Mouse (Mus musculus): Measurements from ENCODE around the gene Hmcn1. TPM values are rescaled to one million over a fixed set of nuclear protein-coding genes. Genes with fewer than 3 reads are reported as not detected.

Hmcn1 gene
- polyA plus RNA-seq, 1 experiment from 2014 or later: 3.4 TPM

DNA sequence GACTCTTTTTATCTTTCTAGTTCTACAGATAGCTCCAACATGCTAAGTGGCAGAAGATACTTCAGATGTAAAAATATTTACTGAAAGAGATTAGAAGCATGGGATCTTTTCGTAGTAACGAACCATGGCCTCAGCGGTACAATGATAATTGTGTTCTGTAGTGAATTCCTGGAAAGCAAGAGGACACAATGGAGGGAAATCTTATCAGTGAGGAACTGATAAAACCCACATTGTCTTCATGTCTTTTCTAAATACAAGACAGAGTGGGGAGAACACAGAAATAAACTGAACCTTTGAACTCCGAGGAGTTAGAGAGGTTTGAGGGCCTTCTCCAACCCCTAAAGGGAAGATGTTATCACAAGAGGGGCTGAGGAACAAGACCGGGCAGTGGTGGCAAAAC lies 126.6 kb downstream of the Hmcn1 start:
- Histone ChIP-seq H3K4me1 (replicated peaks) (no peaks in the 10 kb centered on the region), H3K4me3 (replicated peaks) (no peak overlapping the region), H3K4me2 (replicated peaks) (no peak overlapping the region), H3K9ac (no peak overlapping the region), H3K27ac (no peak overlapping the region), H3K27me3 (replicated peaks) (no peaks in the 10 kb centered on the region), H3K36me3 (no peaks in the 10 kb centered on the region), H3K9me3 (no peaks in the 10 kb centered on the region)
- no peak for ATAC-seq
- 46% methylated on average over 5 of the region's 5 CpGs for WGBS

- no peaks in the 10 kb centered on the region for H3K36me3 ChIP-seq
- ATAC-seq: no peak
- 87% methylated on average over 2 of the region's 2 CpGs for WGBS
Observed at GRCm38 (mm10) chr1:150857779-150858178, 135.5 kb downstream of the Hmcn1 start.

DNA sequence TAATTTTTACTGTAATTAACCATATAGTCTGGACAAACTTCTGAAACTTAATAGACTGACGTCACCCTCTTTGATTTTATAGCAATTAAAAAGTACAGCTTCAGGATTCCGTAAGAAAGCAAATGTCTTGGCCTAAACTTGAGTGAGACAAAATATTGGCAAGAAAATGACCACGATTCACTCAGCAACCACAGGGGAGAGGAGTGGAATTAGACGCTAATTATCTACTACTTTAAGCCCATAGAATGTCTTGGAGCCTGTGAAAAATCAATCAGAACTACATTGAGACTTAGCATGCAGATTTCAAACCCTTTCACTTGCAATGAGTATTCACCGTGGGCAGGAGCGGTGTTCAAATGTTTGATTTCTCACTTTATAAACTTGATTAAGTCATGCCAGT lies 159.8 kb downstream of the Hmcn1 start:
- Histone ChIP-seq H3K4me1 (replicated peaks) (no peaks in the 10 kb centered on the region), H3K27me3 (replicated peaks) (no peaks in the 10 kb centered on the region), H3K9me3 (no peaks in the 10 kb centered on the region), H3K4me2 (replicated peaks) (no peak overlapping the region), H3K36me3 (no peaks in the 10 kb centered on the region), H3K4me3 (replicated peaks) (no peak overlapping the region), H3K9ac (no peak overlapping the region), H3K27ac (no peak overlapping the region)
- 91% methylated on average over 6 of the region's 6 CpGs for WGBS
- ATAC-seq: no peak

More at GRCm38 (mm10) chr1:150857779-150858178, 135.5 kb downstream of the Hmcn1 start:
- H3K27me3 ChIP-seq (replicated peaks): no peaks in the 10 kb centered on the region
- H3K9me3 ChIP-seq: no peaks in the 10 kb centered on the region
- no peak overlapping the region for H3K4me2 ChIP-seq (replicated peaks)
- H3K27ac ChIP-seq: no peak overlapping the region
- H3K9ac ChIP-seq: no peak overlapping the region
- H3K4me3 ChIP-seq (replicated peaks): no peak overlapping the region
- no peaks in the 10 kb centered on the region for H3K4me1 ChIP-seq (replicated peaks)

DNA sequence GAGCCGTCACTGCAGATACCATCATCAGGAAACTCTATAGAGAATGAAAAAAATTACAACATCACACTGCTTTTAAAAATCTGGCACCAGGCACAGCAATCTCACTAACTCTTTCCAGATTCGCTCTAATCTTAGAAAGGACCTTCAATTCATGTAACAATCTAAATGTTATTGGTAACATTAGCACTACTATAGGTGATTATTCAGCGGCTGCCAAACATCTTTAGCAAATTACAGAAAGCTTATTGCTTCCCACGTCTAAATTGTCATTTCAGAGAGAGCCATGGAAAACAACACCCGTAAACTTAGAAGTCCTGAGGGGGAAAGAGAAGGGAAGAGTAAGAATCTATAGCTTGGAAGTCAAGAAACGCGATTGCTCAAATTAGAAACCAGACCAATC lies 163.4 kb downstream of the Hmcn1 start:
- no peak for ATAC-seq
- H3K27ac ChIP-seq: no peak overlapping the region
- H3K4me2 ChIP-seq (replicated peaks): no peak overlapping the region
- 79% methylated on average over 7 of the region's 7 CpGs for WGBS
- H3K4me1 ChIP-seq (replicated peaks): no peaks in the 10 kb centered on the region
- H3K9me3 ChIP-seq: no peaks in the 10 kb centered on the region
- no peak overlapping the region for H3K9ac ChIP-seq
- no peaks in the 10 kb centered on the region for H3K27me3 ChIP-seq (replicated peaks)
- H3K4me3 ChIP-seq (replicated peaks): no peak overlapping the region
- no peaks in the 10 kb centered on the region for H3K36me3 ChIP-seq

- H3K36me3 ChIP-seq: no peaks in the 10 kb centered on the region
- H3K9me3 ChIP-seq: no peaks in the 10 kb centered on the region
- ATAC-seq: no peak
- H3K27me3 ChIP-seq (replicated peaks): no peaks in the 10 kb centered on the region
- 43% methylated on average over 5 of the region's 5 CpGs for WGBS
- H3K4me1 ChIP-seq (replicated peaks): no peaks in the 10 kb centered on the region
- H3K27ac ChIP-seq: no peak overlapping the region
- H3K4me2 ChIP-seq (replicated peaks): no peak overlapping the region
- H3K4me3 ChIP-seq (replicated peaks): no peak overlapping the region
- no peak overlapping the region for H3K9ac ChIP-seq
Observed at GRCm38 (mm10) chr1:150827169-150827568, 166.1 kb downstream of the Hmcn1 start.

- Histone ChIP-seq H3K9ac (no peak overlapping the region), H3K27me3 (replicated peaks) (no peaks in the 10 kb centered on the region), H3K36me3 (no peaks in the 10 kb centered on the region), H3K9me3 (no peaks in the 10 kb centered on the region), H3K27ac (no peak overlapping the region), H3K4me1 (replicated peaks) (no peaks in the 10 kb centered on the region), H3K4me3 (replicated peaks) (no peak overlapping the region), H3K4me2 (replicated peaks) (no peak overlapping the region)
- no peak for ATAC-seq
- 59% methylated on average over 5 of the region's 5 CpGs for WGBS
Observed at GRCm38 (mm10) chr1:150824334-150825005, 168.8 kb downstream of the Hmcn1 start.

DNA sequence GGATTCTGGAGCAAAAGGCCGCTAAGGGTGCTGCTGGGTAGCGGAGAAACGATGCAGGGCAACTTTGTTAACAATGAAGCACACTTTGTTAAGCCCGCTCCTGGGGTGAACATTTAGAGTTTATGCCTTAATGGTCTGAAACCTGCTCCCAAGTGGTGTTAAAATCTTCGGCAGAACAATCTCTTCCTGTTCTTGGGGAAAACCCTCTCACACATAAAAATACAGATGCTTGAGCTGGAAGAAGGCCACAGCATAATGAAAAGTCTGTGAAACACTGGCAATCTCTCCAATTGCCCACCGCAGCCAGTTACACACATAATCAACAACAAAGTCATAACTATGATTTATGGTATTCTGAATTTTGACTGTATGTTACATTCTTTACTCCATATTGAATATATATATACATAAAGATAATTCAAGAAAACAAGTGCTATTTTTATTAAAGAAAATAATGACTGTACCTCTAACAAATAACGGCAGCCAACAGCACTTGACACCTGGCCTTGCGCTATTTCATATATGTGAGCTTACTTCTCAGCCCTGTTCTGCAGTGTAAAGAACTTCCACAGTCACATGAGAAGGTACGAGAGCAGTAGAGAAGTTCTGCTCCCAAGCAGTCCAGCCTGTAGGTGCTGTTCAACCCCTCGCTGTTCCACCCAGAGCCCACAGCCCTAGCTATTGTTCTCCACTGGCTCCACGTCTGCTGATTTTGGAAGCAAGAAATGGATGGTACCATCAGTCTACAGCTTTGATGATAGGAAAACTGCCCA lies 177.0 kb downstream of the Hmcn1 start:
- WGBS: 89% methylated on average over 11 of the region's 11 CpGs
- Histone ChIP-seq H3K4me1 (replicated peaks) (no peaks in the 10 kb centered on the region), H3K27ac (no peak overlapping the region), H3K4me2 (replicated peaks) (no peak overlapping the region), H3K9ac (no peak overlapping the region), H3K27me3 (replicated peaks) (no peaks in the 10 kb centered on the region), H3K9me3 (no peaks in the 10 kb centered on the region), H3K4me3 (replicated peaks) (no peak overlapping the region), H3K36me3 (no peaks in the 10 kb centered on the region)
- ATAC-seq: no peak

DNA sequence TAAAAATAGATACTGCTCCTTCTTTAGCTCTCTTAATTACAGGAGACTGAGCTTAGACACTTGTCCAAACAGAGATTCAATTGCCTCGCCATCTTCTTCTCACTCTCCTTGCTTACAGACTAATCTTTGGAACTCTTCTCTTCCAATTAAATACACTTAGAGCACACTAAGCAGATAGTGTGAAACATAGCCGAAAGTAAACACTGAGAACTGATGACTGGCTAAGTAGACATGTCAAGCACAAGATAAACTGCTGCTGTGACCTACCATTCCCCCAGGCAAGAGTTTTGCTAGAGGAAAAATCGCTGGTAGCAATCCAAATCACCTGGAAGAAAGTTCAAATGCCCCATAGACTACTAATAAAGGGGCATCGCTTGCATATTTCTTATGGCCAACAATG lies 178.3 kb downstream of the Hmcn1 start:
- H3K27ac ChIP-seq: no peak overlapping the region
- 45% methylated on average over 4 of the region's 4 CpGs for WGBS
- no peak overlapping the region for H3K4me2 ChIP-seq (replicated peaks)
- H3K27me3 ChIP-seq (replicated peaks): no peaks in the 10 kb centered on the region
- H3K4me3 ChIP-seq (replicated peaks): no peak overlapping the region
- ATAC-seq: no peak
- H3K9ac ChIP-seq: no peak overlapping the region
- no peaks in the 10 kb centered on the region for H3K4me1 ChIP-seq (replicated peaks)
- H3K9me3 ChIP-seq: no peaks in the 10 kb centered on the region
- no peaks in the 10 kb centered on the region for H3K36me3 ChIP-seq

DNA sequence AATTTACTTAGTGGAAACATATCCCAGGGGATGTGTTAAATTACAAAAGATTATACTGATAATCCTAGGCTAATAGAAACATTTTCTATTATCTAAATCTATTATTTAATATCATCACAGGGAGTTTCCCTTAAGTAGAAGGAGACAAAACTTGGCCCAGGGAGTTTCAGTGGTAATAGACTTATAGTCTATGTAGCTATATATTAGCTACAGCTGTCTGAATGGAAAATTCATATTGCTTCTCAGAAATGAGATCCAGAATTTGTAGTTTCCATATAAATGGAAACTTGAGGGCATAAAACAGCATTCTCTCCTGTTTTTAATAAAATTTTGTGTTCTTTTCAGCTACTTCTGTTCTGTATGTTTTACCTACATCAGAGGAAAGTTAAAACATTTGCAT lies 179.9 kb downstream of the Hmcn1 start:
- Histone ChIP-seq H3K9me3 (no peaks in the 10 kb centered on the region), H3K27ac (no peak overlapping the region), H3K9ac (no peak overlapping the region), H3K4me3 (replicated peaks) (no peak overlapping the region), H3K36me3 (no peaks in the 10 kb centered on the region), H3K4me2 (replicated peaks) (no peak overlapping the region), H3K4me1 (replicated peaks) (no peaks in the 10 kb centered on the region), H3K27me3 (replicated peaks) (no peaks in the 10 kb centered on the region)
- ATAC-seq: no peak

- Histone ChIP-seq H3K9me3 (no peaks in the 10 kb centered on the region), H3K4me1 (replicated peaks) (0 out of 2 replicates have a peak, but pooled peaks cover 2% of the 10 kb centered on the region), H3K27ac (no peak overlapping the region), H3K4me3 (replicated peaks) (no peak overlapping the region), H3K9ac (no peak overlapping the region), H3K27me3 (replicated peaks) (no peaks in the 10 kb centered on the region), H3K36me3 (no peaks in the 10 kb centered on the region), H3K4me2 (replicated peaks) (no peak overlapping the region)
- no peak for ATAC-seq
- WGBS: 81% methylated on average over 3 of the region's 3 CpGs
Observed at GRCm38 (mm10) chr1:150806864-150807263, 186.4 kb downstream of the Hmcn1 start.

GRCm38 (mm10) chr1:150805466-150805865 lies 187.8 kb downstream of the Hmcn1 start:
- no peak for ATAC-seq
- 94% methylated on average over 2 of the region's 2 CpGs for WGBS
- H3K9me3 ChIP-seq: no peaks in the 10 kb centered on the region
- no peaks in the 10 kb centered on the region for H3K36me3 ChIP-seq
- H3K9ac ChIP-seq: no peak overlapping the region
- no peak overlapping the region for H3K4me2 ChIP-seq (replicated peaks)
- H3K27me3 ChIP-seq (replicated peaks): no peaks in the 10 kb centered on the region
- no peak overlapping the region for H3K4me3 ChIP-seq (replicated peaks)
- H3K27ac ChIP-seq: no peak overlapping the region
- H3K4me1 ChIP-seq (replicated peaks): 0 out of 2 replicates have a peak, but pooled peaks cover 2% of the 10 kb centered on the region

DNA sequence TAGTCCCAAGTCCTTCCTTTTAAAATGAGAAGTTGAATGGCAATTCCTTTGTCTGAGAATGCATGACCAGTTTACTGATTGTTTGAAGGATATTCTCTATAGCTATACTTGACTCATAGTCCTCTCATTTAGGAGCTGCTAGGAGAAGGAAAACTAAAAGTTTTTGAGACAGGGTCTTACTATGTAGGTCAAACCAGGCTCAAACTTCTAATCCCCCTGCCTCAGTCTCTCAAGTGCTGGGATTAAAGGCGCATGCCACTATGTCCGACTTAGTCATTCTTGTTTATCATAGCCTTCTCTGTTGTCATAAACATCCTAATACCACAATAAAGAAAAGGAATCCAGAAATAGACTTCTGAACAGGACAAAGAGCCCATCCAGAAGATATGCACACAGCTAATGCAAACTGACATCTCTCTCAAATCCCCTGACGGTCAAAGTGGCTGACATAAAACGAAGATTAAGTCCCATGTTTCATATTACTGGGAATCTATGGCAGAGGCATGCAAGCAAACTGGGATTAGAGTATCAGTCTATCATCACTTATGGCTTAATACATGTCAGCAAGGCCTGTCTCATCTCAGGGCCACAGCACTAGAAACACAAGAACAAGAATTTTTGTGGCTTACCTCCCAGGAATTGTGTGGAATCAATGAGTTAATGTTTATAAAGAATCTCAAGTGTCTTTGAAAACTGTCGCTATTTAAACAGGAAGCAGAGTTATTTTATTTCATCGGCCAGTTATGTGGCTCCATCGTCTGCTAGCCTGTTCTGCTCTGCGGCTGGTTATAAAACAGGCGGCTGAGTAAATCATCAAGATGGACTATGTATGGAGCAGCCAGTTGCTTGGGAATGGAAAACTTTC lies 188.8 kb downstream of the Hmcn1 start:
- 0 out of 2 replicates have a peak, but pooled peaks cover 2% of the 10 kb centered on the region for H3K4me1 ChIP-seq (replicated peaks)
- H3K36me3 ChIP-seq: no peaks in the 10 kb centered on the region
- WGBS: 34% methylated on average over 9 of the region's 9 CpGs
- H3K27me3 ChIP-seq (replicated peaks): no peaks in the 10 kb centered on the region
- H3K27ac ChIP-seq: no peak overlapping the region
- no peak overlapping the region for H3K4me3 ChIP-seq (replicated peaks)
- H3K4me2 ChIP-seq (replicated peaks): no peak overlapping the region
- H3K9ac ChIP-seq: no peak overlapping the region
- peak; percentile 76 for ATAC-seq
- no peaks in the 10 kb centered on the region for H3K9me3 ChIP-seq
